Mouse (Mus musculus) kidney, embryonic 15.5 days (tissue): ENCODE results near the gene Pmp22. TPM values are rescaled to one million over a fixed set of nuclear protein-coding genes. Genes with fewer than 3 reads are reported as not detected.

Experiments
- polyA plus RNA-seq: library from polyadenylated mRNA; unstranded; fragments of >200 nt; fragmentation: Nextera tagmentation; extraction: Ambion mirVana; gene quantifications from 2 replicates; pipeline ENCODE4 v1.2.1, GENCODE M21; 2015

Pmp22 gene
- polyA plus RNA-seq, 1 experiment from 2014 or later, result 115 TPM

Other genes starting within 250 kb of the Pmp22 start
- 70.3 and 77.3 TPM in 2 replicates for gene Tvp23b, start 249.5 kb upstream of the Pmp22 start, polyA plus RNA-seq
- gene Cdrt4, start 177.8 kb upstream of the Pmp22 start, polyA plus RNA-seq, result not detected in 2 replicates
- gene Tekt3, start 67.3 kb upstream of the Pmp22 start, polyA plus RNA-seq, result not detected in 2 replicates